In the genomic region with DNA sequence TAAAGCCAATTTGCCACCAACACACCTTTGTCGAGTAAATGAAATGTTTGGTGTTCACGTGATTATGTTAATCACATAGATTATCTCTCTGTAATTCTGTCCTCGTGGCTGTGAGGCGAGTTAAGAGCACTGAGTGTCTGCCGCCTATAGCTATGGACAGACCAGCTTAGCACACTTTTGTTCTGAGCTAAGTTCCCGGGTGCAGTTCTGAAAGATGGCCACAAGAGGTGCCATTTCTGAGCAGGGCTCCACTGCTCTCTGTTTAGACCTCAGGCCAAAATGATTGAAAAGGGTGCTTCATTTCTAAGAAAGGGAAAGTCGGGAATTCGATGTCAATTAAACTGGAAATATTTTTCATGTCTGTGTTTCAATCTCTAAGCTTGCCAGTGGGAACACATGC, we compare ENCODE assay signal across 10 mouse cellular contexts.
DNase-seq lines count a peak whose midpoint lies in the region; ATAC-seq lines count a peak whose summit lies in the region.
"Had no signal": no experiment of that assay in that cellular context is flagged by ENCODE, and none has a peak within 500 bp of the region (broad histone marks: within the 10 kb centered on the region; RNA-seq: fewer than 3 reads in every experiment).

No protein-coding gene starts in this region.

- no peaks in the 10 kb centered on the region for H3K27me3 ChIP-seq in midbrain, embryonic 10.5 days (ENCODE audit: low read depth, poor library complexity, severe bottlenecking)
- H3K27me3 ChIP-seq in midbrain, embryonic 15.5 days (replicated peaks) = no peaks in the 10 kb centered on the region

- no peak overlapping the region for H3K4me3 ChIP-seq in midbrain, embryonic 10.5 days
- no peak overlapping the region for H3K4me3 ChIP-seq in midbrain, embryonic 15.5 days
- H3K4me3 ChIP-seq: lung, embryonic 15.5 days had no signal

- 24% methylated on average over 8 of the region's 8 CpGs for WGBS in midbrain, embryonic 10.5 days
- 24% methylated on average over 8 of the region's 8 CpGs for WGBS in midbrain, embryonic 15.5 days

- intact Hi-C loops in heart, postnatal 36 days (cut with DNase I) = no loop called here

- H3K4me1 ChIP-seq in midbrain, embryonic 10.5 days = no peaks in the 10 kb centered on the region
- peaks cover 7% of the 10 kb centered on the region for H3K4me1 ChIP-seq in midbrain, embryonic 15.5 days
- H3K4me1 ChIP-seq: lung, embryonic 15.5 days had no signal

- no peak for ATAC-seq in midbrain, embryonic 15.5 days (replicated peaks)

- no peak overlapping the region for H3K9ac ChIP-seq in midbrain, embryonic 15.5 days
- H3K9ac ChIP-seq: lung, embryonic 15.5 days had no signal

- no peaks in the 10 kb centered on the region for H3K9me3 ChIP-seq in midbrain, embryonic 10.5 days (replicated peaks)
- no peaks in the 10 kb centered on the region for H3K9me3 ChIP-seq in midbrain, embryonic 15.5 days
- H3K9me3 ChIP-seq: G1E; lung, embryonic 15.5 days had no signal

- H3K36me3 ChIP-seq in midbrain, embryonic 10.5 days = no peaks in the 10 kb centered on the region
- H3K36me3 ChIP-seq in midbrain, embryonic 15.5 days (replicated peaks) = no peaks in the 10 kb centered on the region
- H3K36me3 ChIP-seq: G1E; lung, embryonic 15.5 days had no signal

- H3K27ac ChIP-seq in midbrain, embryonic 10.5 days (replicated peaks) = no peak overlapping the region
- no peak overlapping the region for H3K27ac ChIP-seq in midbrain, embryonic 15.5 days
- H3K27ac ChIP-seq: lung, embryonic 15.5 days had no signal

- H3K4me2 ChIP-seq in midbrain, embryonic 15.5 days = no peak overlapping the region
- H3K4me2 ChIP-seq: lung, embryonic 15.5 days had no signal

- peak; percentile 41 for DNase-seq in heart, adult 11 months
- DNase-seq in heart, postnatal 36 days = no peak
- DNase-seq in midbrain, embryonic 10.5 days (ENCODE audit: low spot score) = peak; percentile 50
- peak; percentile 64 to 68 for DNase-seq in cerebellum, postnatal 14 days
- DNase-seq in kidney, postnatal 14 days = peak; percentile 17
- DNase-seq in urinary bladder, postnatal 4 days (ENCODE audit: low spot score in 2 of 2) = no peak
- no peak for DNase-seq in urinary bladder, postnatal 25 days (ENCODE audit: low spot score)

Comparison
In these comparisons a context has a peak if more than half of its experiments do, and no peak if none do; other contexts are left out.
1. DNase-seq: peak in heart, adult 11 months (single experiment), midbrain, embryonic 10.5 days (single experiment), cerebellum, postnatal 14 days (2 of 2) and kidney, postnatal 14 days (single experiment); none in heart, postnatal 36 days (0 of 2), urinary bladder, postnatal 4 days (0 of 2) and urinary bladder, postnatal 25 days (single experiment).